Mouse (Mus musculus) E14TG2a.4 (cell line): ENCODE measurements around the gene Acad8.

Experiments used
- H3K27me3 ChIP-seq: 2 replicates; pipeline ENCODE4 v1.6.1; 2014; ENCODE audit warnings: low read length, control low read depth; ENCODE audit not compliant: insufficient read depth
- H3K36me3 ChIP-seq: 2 replicates; pipeline ENCODE4 v1.6.1; 2014; ENCODE audit warnings: low read length, control low read depth; ENCODE audit not compliant: insufficient read depth
- H3K4me1 ChIP-seq: replicated peaks from 2 replicates; pipeline ENCODE4 v1.6.1; 2014; ENCODE audit warnings: low read depth, low read length, control low read depth
- H3K4me3 ChIP-seq: replicated peaks from 2 replicates; pipeline ENCODE4 v1.5.1; 2014; ENCODE audit warnings: mild to moderate bottlenecking, low read length
- H3K9me3 ChIP-seq: 2 replicates; pipeline ENCODE4 v1.6.1; 2014; ENCODE audit warnings: low read length, control low read depth
- CTCF ChIP-seq: conservative IDR thresholded peaks from 2 replicates; pipeline ENCODE4 v1.5.1; 2014; ENCODE audit warnings: low read length
- NANOG ChIP-seq: IDR thresholded peaks from 2 replicates; pipeline ENCODE4 v1.6.1; 2014; ENCODE audit warnings: borderline replicate concordance, low read length, mixed read lengths
- POU5F1 ChIP-seq: IDR thresholded peaks from 2 replicates; pipeline ENCODE4 v1.6.1; 2014; ENCODE audit warnings: low read length, borderline replicate concordance

The Acad8 gene

DNA sequence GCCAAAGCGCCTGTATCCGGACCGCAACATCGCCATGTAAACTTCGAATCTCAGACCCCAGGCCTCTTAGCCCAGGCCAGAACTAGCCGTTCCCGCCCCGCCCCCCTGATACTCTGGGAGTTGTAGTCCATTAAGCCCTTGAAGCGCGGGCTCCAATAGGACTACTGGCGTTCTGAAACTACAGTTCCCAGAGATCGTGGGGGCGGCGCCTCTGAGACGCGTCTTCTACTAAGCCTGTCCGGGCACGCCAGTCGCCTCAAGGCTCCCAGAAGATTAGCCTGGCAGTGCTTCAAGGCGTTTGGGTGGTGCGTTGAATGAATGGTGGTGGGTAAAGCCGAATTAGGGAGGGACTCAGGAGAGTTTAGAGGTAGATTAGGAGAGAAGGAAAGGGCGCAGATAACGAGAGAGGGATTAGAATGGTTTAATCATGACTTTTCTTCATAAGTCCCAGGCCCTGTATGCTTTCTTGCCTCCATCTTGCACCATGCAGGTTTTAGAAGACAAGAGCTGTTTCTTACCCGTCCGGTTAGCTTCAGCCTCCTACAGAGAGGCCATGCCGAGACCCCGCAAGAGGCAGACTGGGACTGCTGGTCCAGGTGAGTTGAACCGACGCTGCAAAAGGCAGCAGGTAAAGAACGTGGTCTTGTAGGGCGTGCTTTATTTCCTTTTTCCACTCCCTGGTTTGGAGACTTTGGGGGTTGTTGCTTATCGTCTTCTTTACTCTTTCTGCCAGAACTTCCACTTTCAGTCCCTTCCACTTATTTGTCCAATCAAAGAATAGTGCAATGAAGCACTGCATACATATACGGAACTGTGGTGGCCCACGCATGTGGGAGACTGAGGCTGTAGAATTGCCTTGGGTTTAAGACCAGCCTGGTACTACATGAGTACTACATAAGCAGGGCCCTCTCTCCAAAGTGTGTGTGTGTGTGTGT, at the start of gene Acad8, which contains the start of gene Thyn1:
Gene Acad8, minus strand, starts transcription at position 106 of the 935 bp plus-strand sequence.
Gene Thyn1, plus strand, starts transcription at position 250 of the 935 bp plus-strand sequence.
- Histone ChIP-seq H3K4me1 (peaks cover 40% of the 10 kb centered on the region), H3K36me3 (peaks cover 46% of the 10 kb centered on the region), H3K4me3 (peak within 1 kb of the TSS; percentile 88), H3K9me3 (no peaks in the 10 kb centered on the region), H3K27me3 (no peaks in the 10 kb centered on the region)
- TF ChIP-seq POU5F1 (no peak), NANOG (no peak), CTCF (no peak)

DNA sequence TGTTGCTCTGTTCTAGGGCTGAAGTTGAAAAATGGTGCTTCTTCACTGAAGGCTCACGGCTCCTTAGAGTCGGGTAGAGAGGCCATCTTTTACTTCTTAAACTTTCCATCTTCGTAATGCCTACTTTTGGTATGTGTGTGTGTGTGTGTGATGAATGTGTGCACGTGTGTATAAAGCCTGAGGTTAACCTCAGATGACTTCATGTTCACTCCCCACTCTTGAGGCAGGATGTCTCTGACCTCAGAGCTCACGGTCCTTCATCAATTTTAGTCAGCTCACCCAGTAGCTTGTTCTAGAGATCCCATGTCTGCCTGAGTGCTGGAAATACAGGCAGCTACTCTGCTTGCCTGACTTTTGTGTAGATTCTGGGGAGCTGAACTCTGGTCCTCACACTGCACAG, 44.5 kb upstream of the Acad8 start:
- H3K27me3 ChIP-seq, result no peaks in the 10 kb centered on the region
- TF ChIP-seq CTCF (no peak), POU5F1 (no peak), NANOG (no peak)
- no peaks in the 10 kb centered on the region for H3K4me1 ChIP-seq
- H3K4me3 ChIP-seq, result no peak overlapping the region
- H3K9me3 ChIP-seq, result no peaks in the 10 kb centered on the region
- H3K36me3 ChIP-seq, result peaks cover 96% of the 10 kb centered on the region

DNA sequence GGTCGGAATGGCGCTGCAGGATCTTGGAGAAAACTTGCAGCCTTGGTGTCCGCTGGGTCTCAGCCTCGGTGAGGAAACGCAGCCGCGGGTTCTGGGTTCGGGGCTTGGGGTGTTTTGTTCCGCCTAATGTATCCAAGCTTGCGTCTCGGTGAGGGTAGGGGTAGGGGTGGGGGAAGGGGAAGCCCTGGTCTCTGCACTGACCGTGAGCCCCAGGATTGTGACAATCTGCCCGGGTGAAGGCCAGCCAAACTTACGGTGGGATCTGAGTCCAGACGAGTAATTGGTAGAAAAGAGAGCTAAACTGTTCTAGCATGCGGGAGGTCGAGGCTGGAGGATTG, 31.4 kb upstream of the Acad8 start:
- TF ChIP-seq POU5F1 (no peak), NANOG (no peak), CTCF (no peak)
- H3K4me3 ChIP-seq, result peak overlapping the region; percentile 100
- H3K27me3 ChIP-seq, result no peaks in the 10 kb centered on the region
- H3K36me3 ChIP-seq, result peaks cover 46% of the 10 kb centered on the region
- H3K4me1 ChIP-seq, result peaks cover 36% of the 10 kb centered on the region
- H3K9me3 ChIP-seq, result no peaks in the 10 kb centered on the region

DNA sequence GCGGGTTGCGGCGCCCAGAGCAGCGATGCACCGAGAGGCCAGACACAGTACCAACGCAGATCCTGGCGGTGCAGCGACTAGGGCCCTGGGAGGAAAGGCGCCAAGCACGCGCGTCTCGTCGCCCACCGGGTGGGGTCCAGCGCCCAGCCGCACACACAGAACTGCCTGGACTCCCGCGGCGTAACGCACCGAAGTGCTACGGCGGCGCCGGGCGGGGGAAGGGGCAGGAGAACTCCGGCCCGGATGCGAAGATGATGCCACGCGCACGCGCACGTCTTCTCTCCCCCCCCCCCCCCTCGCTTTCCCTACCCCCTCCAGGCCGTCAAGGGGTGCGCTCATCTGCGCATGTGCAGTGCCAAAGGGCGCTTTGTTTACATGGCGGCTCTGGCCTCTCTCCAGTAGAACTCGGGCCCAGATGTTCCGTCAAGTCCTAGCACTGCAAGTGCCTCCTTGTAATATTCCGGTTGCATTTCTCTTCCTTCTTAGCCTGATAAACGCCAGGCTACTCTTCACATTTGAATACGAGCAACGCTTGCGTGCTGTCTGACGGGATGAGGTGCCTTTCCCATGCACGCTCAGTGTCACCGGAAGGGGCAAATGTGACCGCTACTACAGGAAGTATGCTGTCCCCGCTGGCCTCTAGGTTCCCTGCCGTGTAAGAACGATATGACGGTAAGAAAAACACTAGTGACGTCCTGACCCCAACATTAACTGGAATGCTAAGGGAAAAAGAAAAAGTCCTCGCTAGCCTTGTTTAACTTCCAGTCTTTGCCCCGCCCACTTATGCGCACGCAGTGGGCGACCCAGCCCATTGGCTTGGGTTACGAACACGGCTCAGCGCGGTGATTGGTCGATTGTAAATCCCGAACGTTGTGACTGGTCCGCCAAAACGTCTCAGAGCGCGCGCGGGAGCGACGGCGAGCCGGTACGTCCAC, 30.7 kb upstream of the Acad8 start, which contains the start of the genes Vps26b and Ncapd3:
Gene Vps26b, minus strand, starts transcription at position 238 of the 935 bp plus-strand sequence.
Gene Ncapd3, plus strand, starts transcription at position 348 of the 935 bp plus-strand sequence.
- peak within 1 kb of the TSS; percentile 100 for H3K4me3 ChIP-seq
- no peaks in the 10 kb centered on the region for H3K27me3 ChIP-seq
- no peaks in the 10 kb centered on the region for H3K9me3 ChIP-seq
- peaks cover 36% of the 10 kb centered on the region for H3K4me1 ChIP-seq
- TF ChIP-seq POU5F1, result no peak
- no peak for TF ChIP-seq NANOG
- no peak for TF ChIP-seq CTCF
- H3K36me3 ChIP-seq, result peaks cover 42% of the 10 kb centered on the region

DNA sequence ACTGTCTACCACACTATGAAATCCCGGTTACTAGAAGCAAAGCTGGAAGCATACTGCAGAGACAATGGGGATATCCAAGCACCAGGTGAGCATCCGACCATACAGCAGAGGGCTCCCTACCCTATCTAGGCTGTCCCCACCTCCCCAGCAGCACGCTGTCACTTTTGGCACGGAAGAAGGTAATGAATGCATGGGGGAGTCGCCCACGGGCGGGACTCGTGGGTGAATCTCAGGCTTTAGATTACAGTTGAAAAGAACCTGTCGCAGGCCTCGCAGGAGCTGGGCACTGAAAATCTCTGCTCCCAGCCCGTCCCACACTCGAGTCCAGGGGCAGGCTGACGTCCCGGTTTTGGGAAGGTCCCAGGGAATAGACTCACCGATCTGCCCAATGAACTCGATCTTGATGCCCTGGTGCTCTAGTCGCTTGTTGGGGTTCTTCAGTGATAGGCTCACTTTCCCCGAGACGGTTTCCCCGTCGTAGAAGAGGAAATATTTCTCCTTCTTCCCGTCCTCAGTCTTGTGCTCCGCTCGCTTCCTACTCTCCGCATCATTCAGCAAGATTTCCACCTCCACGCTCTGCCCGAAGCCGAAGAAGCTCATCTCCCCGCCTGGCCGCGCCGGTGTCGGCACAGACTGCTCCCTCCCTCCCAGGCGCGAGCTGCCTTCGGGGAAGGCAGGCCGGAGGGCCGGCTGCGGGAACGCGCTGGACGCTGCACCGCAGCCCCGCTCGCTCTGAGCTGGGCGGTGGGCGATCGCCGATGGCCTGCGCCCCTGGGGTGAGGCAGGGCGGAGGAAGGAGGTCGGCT, 29.9 kb upstream of the Acad8 start:
- TF ChIP-seq CTCF (no peak), POU5F1 (no peak), NANOG (no peak)
- H3K4me3 ChIP-seq, result peak overlapping the region; percentile 100
- peaks cover 33% of the 10 kb centered on the region for H3K36me3 ChIP-seq
- H3K4me1 ChIP-seq, result peaks cover 36% of the 10 kb centered on the region
- no peaks in the 10 kb centered on the region for H3K9me3 ChIP-seq
- no peaks in the 10 kb centered on the region for H3K27me3 ChIP-seq

DNA sequence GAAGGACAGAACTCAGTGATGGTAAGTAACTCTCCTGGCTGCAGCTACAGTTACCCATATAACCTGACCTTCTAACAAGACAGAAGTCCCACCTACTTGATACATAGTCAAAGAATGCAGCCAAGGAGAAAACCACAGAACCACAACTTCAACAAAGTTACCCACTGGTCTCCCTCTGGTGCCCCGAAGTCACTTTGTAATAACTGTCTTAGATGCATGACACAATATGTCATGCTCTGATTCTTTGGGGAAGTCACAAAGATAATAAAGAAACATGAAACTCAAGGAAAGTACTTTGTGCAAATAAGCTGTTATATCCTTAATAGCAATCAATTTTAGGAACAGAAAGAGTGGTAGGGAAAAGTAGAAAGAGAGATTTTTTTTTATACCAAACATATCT, 27.3 kb upstream of the Acad8 start:
- peaks cover 27% of the 10 kb centered on the region; the same call in 1 of the 2 replicates for H3K36me3 ChIP-seq
- no peak for TF ChIP-seq POU5F1
- TF ChIP-seq NANOG, result no peak
- TF ChIP-seq CTCF, result no peak
- no peaks in the 10 kb centered on the region for H3K27me3 ChIP-seq
- no peaks in the 10 kb centered on the region for H3K9me3 ChIP-seq
- H3K4me3 ChIP-seq, result no peak overlapping the region
- H3K4me1 ChIP-seq, result peaks cover 24% of the 10 kb centered on the region

DNA sequence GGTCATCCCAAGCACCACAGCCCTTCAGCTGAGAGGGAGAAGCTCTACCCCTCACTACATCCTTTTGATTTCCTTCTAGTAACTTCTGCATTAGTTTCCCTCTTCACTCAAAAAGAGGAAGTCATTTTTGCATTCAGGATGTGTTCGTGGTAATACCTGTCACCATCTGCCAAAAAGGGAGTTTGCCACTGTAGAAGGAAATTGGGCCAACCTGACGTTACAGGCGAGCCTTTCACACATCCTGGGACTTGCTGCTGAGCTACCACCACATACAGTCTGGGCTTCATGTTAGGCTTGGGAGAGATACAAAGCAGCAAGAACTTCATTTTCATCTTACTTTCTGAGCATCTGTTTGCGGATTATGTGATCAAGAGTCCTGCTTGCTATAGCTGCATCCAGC, 24.3 kb upstream of the Acad8 start:
- TF ChIP-seq CTCF, result no peak
- no peak for TF ChIP-seq NANOG
- no peak for TF ChIP-seq POU5F1
- no peak overlapping the region for H3K4me3 ChIP-seq
- peaks cover 12% of the 10 kb centered on the region for H3K4me1 ChIP-seq
- H3K36me3 ChIP-seq, result peaks cover 40% of the 10 kb centered on the region
- H3K9me3 ChIP-seq, result no peaks in the 10 kb centered on the region
- H3K27me3 ChIP-seq, result no peaks in the 10 kb centered on the region

DNA sequence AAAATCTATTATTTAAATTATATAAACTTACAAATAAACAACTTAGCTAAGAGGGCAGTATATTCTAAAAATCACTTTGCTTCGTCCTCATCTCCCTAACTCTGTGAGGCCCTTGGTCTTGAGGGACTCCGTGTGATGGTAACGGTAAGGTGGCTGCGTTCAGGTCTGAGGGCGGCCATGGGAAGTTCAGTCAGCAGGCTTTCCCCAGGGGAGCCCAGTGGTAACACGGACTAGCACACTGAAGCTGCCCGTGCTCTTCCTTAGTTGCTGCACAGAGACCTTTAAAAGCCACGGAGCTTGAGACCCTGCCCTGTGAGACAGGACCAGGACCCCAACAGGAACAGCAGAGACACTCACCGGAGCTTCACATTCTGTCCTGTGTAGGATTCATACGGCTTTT, 19.6 kb upstream of the Acad8 start:
- H3K9me3 ChIP-seq, result no peaks in the 10 kb centered on the region
- no peaks in the 10 kb centered on the region for H3K4me1 ChIP-seq
- H3K36me3 ChIP-seq, result peaks cover 67% of the 10 kb centered on the region
- H3K4me3 ChIP-seq, result no peak overlapping the region
- no peak for TF ChIP-seq POU5F1
- no peak for TF ChIP-seq NANOG
- no peak for TF ChIP-seq CTCF
- H3K27me3 ChIP-seq, result no peaks in the 10 kb centered on the region
